Mouse (Mus musculus) embryonic fibroblast, embryonic 13.5 days (primary cell): Measurements from ENCODE around the gene Sirt4.

ENCODE experiments used
- CTCF ChIP-seq: IDR thresholded peaks from 2 replicates; pipeline ENCODE4 v1.5.1; 2011; ENCODE audit warnings: mild to moderate bottlenecking, control low read depth, low read length, moderate library complexity, borderline replicate concordance; ENCODE audit not compliant: insufficient read depth
- POLR2A ChIP-seq: IDR thresholded peaks from 2 replicates; pipeline ENCODE4 v1.6.1; 2011; ENCODE audit warnings: low read depth, mild to moderate bottlenecking, control low read depth, low read length, moderate library complexity

DNA sequence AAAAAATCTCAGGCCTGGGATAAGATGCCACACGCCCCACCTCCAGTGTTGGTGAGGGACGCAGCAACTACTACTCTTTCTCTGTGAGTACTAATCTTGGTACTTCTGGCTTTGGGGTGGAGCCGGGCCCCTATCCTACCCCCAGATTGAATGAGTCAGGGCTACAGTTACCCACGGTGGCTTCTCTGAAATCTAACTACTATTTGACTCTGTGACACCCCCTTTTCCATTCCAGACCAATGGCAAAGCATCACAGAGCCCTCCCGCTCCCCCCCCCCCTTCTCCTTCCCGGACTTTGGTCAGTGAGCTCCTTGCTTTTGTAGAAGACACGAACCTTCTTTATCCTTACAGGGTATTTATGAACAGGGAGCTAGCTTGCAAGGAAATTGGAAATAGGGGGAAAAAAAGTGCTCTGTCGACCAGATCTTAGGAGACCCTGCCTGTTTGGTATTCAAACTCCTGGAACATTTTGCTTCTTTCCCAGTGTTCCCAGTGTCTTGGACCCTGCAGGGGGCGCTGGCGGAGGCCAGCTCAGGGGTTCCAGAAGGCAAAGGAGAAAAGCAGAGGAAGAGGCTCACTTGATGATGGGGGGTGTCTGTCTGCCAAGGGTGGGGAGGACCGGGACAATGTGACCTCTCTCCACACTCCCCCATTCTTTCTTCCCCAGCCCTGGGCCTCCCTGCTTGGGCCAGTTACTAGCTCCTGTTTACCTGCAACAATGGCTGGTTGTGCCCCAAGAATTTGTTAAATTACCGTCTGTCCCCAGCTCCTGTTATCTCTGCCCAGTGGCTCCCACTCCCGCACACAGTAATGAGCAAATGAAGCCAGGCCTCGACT is 53.2 kb downstream of the Sirt4 start:
- TF ChIP-seq CTCF (peak; percentile 4; the same call in 1 of the 2 replicates), POLR2A (no peak)
